Mouse (Mus musculus) embryonic fibroblast, embryonic 13.5 days (primary cell): Measurements from ENCODE around the gene Gpr65. TPM values are rescaled to one million over a fixed set of nuclear protein-coding genes. Genes with fewer than 3 reads are reported as not detected.

Experiments
- H3K27ac ChIP-seq: 2 replicates; pipeline ENCODE4 v1.5.1; 2012; ENCODE audit warnings: low read length, control low read depth, inconsistent platforms; ENCODE audit not compliant: insufficient read depth
- H3K4me1 ChIP-seq: 2 replicates; pipeline ENCODE4 v1.6.1; 2011; ENCODE audit warnings: low read length; ENCODE audit not compliant: control insufficient read depth, insufficient read depth
- H3K4me3 ChIP-seq: 2 replicates; pipeline ENCODE4 v1.5.1; 2011; ENCODE audit warnings: mild to moderate bottlenecking, control low read depth, low read length; ENCODE audit not compliant: insufficient read depth
- CTCF ChIP-seq: IDR thresholded peaks from 2 replicates; pipeline ENCODE4 v1.5.1; 2011; ENCODE audit warnings: mild to moderate bottlenecking, control low read depth, low read length, moderate library complexity, borderline replicate concordance; ENCODE audit not compliant: insufficient read depth
- POLR2A ChIP-seq: IDR thresholded peaks from 2 replicates; pipeline ENCODE4 v1.6.1; 2011; ENCODE audit warnings: low read depth, mild to moderate bottlenecking, control low read depth, low read length, moderate library complexity
- polyA plus RNA-seq: library from polyadenylated mRNA; stranded (reverse); fragments of >200 nt; gene quantifications from 2 replicates; pipeline ENCODE4 v1.2.4, GENCODE M21; 2011; ENCODE audit warnings: low read depth; ENCODE audit not compliant: missing spikeins, insufficient read length

The Gpr65 gene
- polyA plus RNA-seq, 1 experiment = 0.33 TPM

DNA sequence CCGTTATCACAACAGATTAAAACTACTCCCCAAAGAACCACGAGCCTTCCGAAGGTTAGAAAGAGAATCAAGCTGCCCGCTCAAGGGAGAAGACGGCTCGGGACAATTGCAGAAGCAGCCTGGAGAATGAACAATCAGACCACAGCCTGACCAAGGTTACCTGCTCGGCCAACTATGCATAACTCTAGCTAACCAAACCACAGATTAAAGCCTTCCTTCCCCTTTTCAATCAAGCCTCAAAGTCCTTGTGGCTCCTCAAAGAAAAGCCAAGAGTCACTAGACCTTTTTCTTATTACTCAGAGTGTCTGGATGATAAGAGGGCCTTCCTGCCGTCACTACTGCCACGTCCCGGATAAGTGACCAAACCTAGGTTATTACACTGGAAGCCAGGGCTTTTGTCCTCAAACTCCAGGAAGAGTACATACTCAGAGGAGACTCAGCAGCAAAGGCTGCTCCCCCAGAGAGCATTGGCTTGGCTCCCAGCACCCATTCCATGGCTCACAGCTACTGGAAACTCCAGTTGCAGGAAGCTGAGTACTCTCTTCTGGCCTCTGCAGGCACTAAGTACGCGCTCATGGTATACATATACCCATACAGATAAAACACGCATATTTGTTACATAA, 13.0 kb upstream of the Gpr65 start:
- TF ChIP-seq CTCF (no peak), POLR2A (no peak)
- Histone ChIP-seq H3K4me1 (0 out of 2 replicates have a peak, but pooled peaks cover 4% of the 10 kb centered on the region), H3K4me3 (no peak overlapping the region), H3K27ac (no peak overlapping the region)

GRCm38 (mm10) chr12:98258371-98258844, 10.0 kb upstream of the Gpr65 start:
- H3K4me3 ChIP-seq = peak overlapping the region; percentile 61
- peak overlapping the region; percentile 44 for H3K27ac ChIP-seq
- no peak for TF ChIP-seq POLR2A
- TF ChIP-seq CTCF = no peak
- H3K4me1 ChIP-seq = 0 out of 2 replicates have a peak, but pooled peaks cover 4% of the 10 kb centered on the region

GRCm38 (mm10) chr12:98258845-98259517, 9.5 kb upstream of the Gpr65 start, which contains the start of gene Galc:
Gene Galc, minus strand, starts transcription at chr12:98259459.
- H3K27ac ChIP-seq = peak within 1 kb of the TSS; percentile 44
- H3K4me1 ChIP-seq = 0 out of 2 replicates have a peak, but pooled peaks cover 4% of the 10 kb centered on the region
- TF ChIP-seq CTCF = no peak
- peak; percentile 47 for TF ChIP-seq POLR2A
- peak within 1 kb of the TSS; percentile 61 for H3K4me3 ChIP-seq

GRCm38 (mm10) chr12:98259518-98259852, 8.9 kb upstream of the Gpr65 start:
- TF ChIP-seq CTCF = no peak
- no peak for TF ChIP-seq POLR2A
- no peak overlapping the region for H3K27ac ChIP-seq
- H3K4me3 ChIP-seq = peak overlapping the region; percentile 61
- 0 out of 2 replicates have a peak, but pooled peaks cover 4% of the 10 kb centered on the region for H3K4me1 ChIP-seq

DNA sequence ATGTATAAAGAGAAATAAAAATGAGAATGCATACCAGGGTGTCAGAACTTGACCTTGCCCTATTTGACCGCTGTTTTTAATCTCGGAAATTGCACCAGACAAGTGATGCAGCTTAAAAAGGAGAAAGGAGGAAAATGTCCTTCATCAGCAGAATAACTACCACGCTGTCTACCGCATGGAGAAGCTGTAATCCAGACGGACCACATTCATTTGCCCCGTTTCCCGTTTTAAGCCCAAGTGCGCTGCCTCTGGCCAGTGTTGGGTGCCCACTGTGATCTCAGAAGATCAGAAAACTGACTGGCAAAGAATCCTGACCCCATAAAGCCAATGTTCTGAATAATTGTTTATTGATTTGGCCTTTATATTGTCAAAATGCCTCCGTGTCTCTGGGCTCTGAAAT, 2.7 kb upstream of the Gpr65 start:
- H3K27ac ChIP-seq = no peak overlapping the region
- H3K4me3 ChIP-seq = no peak overlapping the region
- no peak for TF ChIP-seq CTCF
- no peak for TF ChIP-seq POLR2A
- no peaks in the 10 kb centered on the region for H3K4me1 ChIP-seq

DNA sequence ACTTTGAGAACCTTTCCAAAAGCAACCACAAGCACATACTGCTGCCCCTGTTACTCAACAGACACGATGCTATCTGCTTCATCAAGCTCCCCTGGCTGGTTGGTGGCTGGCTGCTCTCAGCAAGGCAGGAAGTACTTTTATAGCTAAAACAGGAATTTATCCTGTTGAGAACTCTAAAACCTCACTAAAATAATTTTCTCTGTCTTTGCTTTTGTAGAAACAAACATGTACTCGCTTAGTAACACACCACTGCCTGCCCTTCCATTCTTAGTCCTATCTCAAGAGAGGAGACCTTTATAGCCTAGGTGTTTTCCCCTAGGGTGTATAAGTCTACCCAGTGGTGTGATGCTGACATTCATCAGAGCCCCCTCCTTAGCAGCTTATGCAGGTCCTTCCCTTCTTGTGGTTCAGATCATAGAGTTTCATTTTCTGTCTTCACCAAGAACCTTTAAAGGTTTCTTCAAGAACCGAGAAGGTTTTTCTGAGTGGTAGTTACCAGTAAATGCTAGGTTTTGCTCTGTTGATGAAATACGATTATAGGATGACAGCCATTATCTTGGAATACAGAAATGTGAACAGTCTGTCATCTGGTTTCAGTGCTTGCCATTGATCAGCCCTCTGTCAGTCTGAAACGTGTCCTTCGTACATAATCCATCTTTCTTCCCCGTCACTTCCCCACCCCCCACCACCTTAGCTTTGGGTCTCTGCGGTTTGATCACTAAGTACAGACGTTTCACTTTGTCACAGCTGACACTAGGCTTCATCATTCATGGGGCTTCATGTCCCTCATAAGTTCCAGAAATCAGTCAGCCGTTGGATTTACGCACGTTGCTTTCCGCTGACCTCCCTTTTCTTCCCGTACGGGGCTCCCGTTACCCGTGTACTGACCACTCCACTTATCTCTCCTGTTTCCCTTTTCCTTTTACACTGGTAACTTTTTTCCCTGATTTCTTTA, 1.6 kb downstream of the Gpr65 start:
- no peak overlapping the region for H3K27ac ChIP-seq
- no peak for TF ChIP-seq CTCF
- TF ChIP-seq POLR2A = no peak
- H3K4me3 ChIP-seq = no peak overlapping the region
- H3K4me1 ChIP-seq = no peaks in the 10 kb centered on the region

DNA sequence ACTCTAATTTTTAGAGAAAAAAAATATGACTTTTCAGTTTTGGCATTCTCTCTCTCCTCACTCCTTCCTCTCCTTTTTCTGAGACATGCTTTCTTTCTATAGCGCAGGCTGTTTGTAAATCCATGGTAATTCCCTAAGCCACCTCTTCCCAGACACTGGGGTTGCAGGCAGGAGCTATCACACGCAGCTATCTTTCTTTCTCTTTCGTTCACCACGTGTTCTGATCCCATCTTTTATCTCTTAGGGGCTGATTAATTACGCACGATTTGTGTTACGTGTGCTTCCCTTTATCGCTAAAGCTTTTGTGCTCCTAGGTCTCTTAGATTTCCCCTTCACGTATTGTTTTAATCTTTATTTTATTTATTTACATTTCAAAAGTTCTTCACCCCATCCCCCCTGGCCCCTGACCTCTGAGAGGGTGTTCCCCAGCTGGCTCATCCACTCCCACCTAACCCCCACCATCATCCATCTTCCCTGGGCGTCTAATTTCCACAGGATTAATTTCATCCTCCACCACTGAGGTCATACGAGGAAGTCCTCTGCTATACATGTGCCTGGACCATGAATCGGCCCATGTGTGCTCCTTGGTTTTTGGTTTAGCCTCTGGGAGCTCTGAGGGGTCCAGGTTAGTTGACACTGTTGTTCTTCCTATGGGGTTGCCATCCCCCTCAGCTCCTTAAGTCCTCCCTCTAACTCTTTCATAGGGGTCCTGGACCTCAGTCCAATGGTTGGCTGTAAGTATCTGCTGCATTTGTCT, 2.6 kb downstream of the Gpr65 start:
- Histone ChIP-seq H3K27ac (no peak overlapping the region), H3K4me3 (no peak overlapping the region), H3K4me1 (no peaks in the 10 kb centered on the region)
- TF ChIP-seq CTCF (no peak), POLR2A (no peak)

- Histone ChIP-seq H3K4me1 (no peaks in the 10 kb centered on the region), H3K27ac (no peak overlapping the region), H3K4me3 (no peak overlapping the region)
- TF ChIP-seq POLR2A (no peak), CTCF (no peak)
These were observed 4.0 kb downstream of the Gpr65 start for GRCm38 (mm10) chr12:98272433-98272832.

GRCm38 (mm10) chr12:98280530-98280929, 12.1 kb downstream of the Gpr65 start:
- Histone ChIP-seq H3K4me1 (peaks cover 6% of the 10 kb centered on the region), H3K4me3 (no peak overlapping the region), H3K27ac (no peak overlapping the region)
- TF ChIP-seq CTCF (peak; percentile 53; the same call in 1 of the 2 replicates), POLR2A (no peak)
